In the genomic region with DNA sequence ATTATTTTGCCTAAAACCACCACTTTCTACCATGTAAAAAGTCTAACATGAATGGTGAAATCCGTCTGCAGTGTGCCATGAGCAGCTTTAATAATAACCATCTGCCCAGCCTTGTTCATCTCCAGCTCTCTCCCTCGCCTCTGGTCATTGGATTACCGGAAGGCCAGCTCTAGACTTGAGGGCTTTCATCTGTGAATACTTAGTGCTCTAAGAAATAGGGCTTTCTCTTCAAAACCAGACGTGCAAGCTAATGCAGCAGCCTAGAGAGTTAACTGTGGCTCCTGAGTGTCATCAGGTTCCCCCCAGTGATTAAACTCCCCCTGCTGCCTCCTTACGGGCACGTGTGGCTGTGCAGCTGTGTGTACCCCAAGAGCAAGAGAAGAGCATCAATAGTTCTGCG, we compare ENCODE assay signal across 25 mouse cellular contexts. TPM values are rescaled to one million over a fixed set of nuclear protein-coding genes. Genes with fewer than 3 reads are reported as not detected.
DNase-seq lines count a peak whose midpoint lies in the region; ATAC-seq lines count a peak whose summit lies in the region.
"Had no signal": no experiment of that assay in that cellular context is flagged by ENCODE, and none has a peak within 500 bp of the region (broad histone marks: within the 10 kb centered on the region; RNA-seq: fewer than 3 reads in every experiment).

No protein-coding gene starts in this region.

- H3K4me1 ChIP-seq in embryonic facial prominence, embryonic 10.5 days = peaks cover 34% of the 10 kb centered on the region
- H3K4me1 ChIP-seq in embryonic facial prominence, embryonic 11.5 days (ENCODE audit: control insufficient read depth, insufficient read depth, low read length) = peaks cover 5% of the 10 kb centered on the region; the same call in 1 of the 2 replicates
- H3K4me1 ChIP-seq in embryonic facial prominence, embryonic 14.5 days (ENCODE audit: control insufficient read depth, insufficient read depth, low read length) = peaks cover 5% of the 10 kb centered on the region; the same call in 1 of the 2 replicates
- no peaks in the 10 kb centered on the region for H3K4me1 ChIP-seq in midbrain, embryonic 14.5 days (ENCODE audit: control insufficient read depth, insufficient read depth, low read length)

- H3K27me3 ChIP-seq in embryonic facial prominence, embryonic 10.5 days (replicated peaks; ENCODE audit: low read depth, poor library complexity, severe bottlenecking) = no peaks in the 10 kb centered on the region; the same call in 1 of the 2 replicates
- no peaks in the 10 kb centered on the region for H3K27me3 ChIP-seq in embryonic facial prominence, embryonic 11.5 days (ENCODE audit: control insufficient read depth, insufficient read depth, low read length)
- H3K27me3 ChIP-seq in embryonic facial prominence, embryonic 14.5 days (replicated peaks; ENCODE audit: control insufficient read depth, insufficient read depth, low read length) = no peaks in the 10 kb centered on the region
- H3K27me3 ChIP-seq in midbrain, embryonic 14.5 days (ENCODE audit: control insufficient read depth, insufficient read depth, low read length) = no peaks in the 10 kb centered on the region
- H3K27me3 ChIP-seq: heart, embryonic 13.5 days had no signal

- peak; percentile 58 for DNase-seq in embryonic facial prominence, embryonic 10.5 days (ENCODE audit: low spot score)
- peak; percentile 78 for DNase-seq in embryonic facial prominence, embryonic 11.5 days (ENCODE audit: low spot score)
- DNase-seq in embryonic facial prominence, embryonic 14.5 days (ENCODE audit: low spot score) = peak; percentile 7
- no peak for DNase-seq in midbrain, embryonic 14.5 days
- DNase-seq in spleen, postnatal 10 days (ENCODE audit: low spot score in 2 of 2) = no peak
- no peak for DNase-seq in kidney, postnatal 14 days
- DNase-seq: adrenal gland, adult 2 months; adrenal gland, postnatal 25 days; cerebellum, adult 11-12 months; cerebellum, adult 8-10 months; cerebellum, postnatal 10 days; cerebellum, postnatal 36 days; gastrocnemius, postnatal 25 days; heart, adult 18-20 months; heart, postnatal 14 days; heart, postnatal 4 days had no signal

- no peak overlapping the region for H3K4me3 ChIP-seq in embryonic facial prominence, embryonic 10.5 days
- no peak overlapping the region for H3K4me3 ChIP-seq in embryonic facial prominence, embryonic 11.5 days (ENCODE audit: low read depth, low read length)
- H3K4me3 ChIP-seq in embryonic facial prominence, embryonic 14.5 days (ENCODE audit: low read depth, low read length) = no peak overlapping the region
- no peak overlapping the region for H3K4me3 ChIP-seq in midbrain, embryonic 14.5 days (replicated peaks; ENCODE audit: low read depth, low read length)
- H3K4me3 ChIP-seq: heart, embryonic 10.5 days; heart, embryonic 13.5 days had no signal

- ATAC-seq in embryonic facial prominence, embryonic 11.5 days (replicated peaks; ENCODE audit: insufficient number of reproducible peaks, low FRiP score, low TSS enrichment, low read depth) = 0 out of 2 replicates have a peak, but pooled peaks have one; percentile 11
- ATAC-seq in embryonic facial prominence, embryonic 14.5 days (ENCODE audit: low read depth) = no peak
- no peak for ATAC-seq in midbrain, embryonic 14.5 days (ENCODE audit: low FRiP score, low TSS enrichment)
- ATAC-seq: CD4-positive, CD25-positive, alpha-beta regulatory T cell, adult 4 months; forebrain, embryonic 14.5 days; forebrain, postnatal 0 days; hindbrain, postnatal 0 days; inflammation-experienced regulatory T-cells, adult 6 months; intestine, embryonic 16.5 days had no signal

- WGBS in embryonic facial prominence, embryonic 10.5 days = 49% methylated on average over 7 of the region's 7 CpGs
- 34% methylated on average over 7 of the region's 7 CpGs for WGBS in embryonic facial prominence, embryonic 11.5 days
- WGBS in embryonic facial prominence, embryonic 14.5 days = 34% methylated on average over 7 of the region's 7 CpGs
- 84% methylated on average over 7 of the region's 7 CpGs for WGBS in midbrain, embryonic 14.5 days

- 0 out of 2 replicates have a peak, but pooled peaks cover 3% of the 10 kb centered on the region for H3K9me3 ChIP-seq in embryonic facial prominence, embryonic 10.5 days
- H3K9me3 ChIP-seq in embryonic facial prominence, embryonic 11.5 days (replicated peaks; ENCODE audit: control insufficient read depth, low read length) = no peaks in the 10 kb centered on the region
- H3K9me3 ChIP-seq in embryonic facial prominence, embryonic 14.5 days (ENCODE audit: control insufficient read depth, low read length) = no peaks in the 10 kb centered on the region; the same call in 1 of the 2 replicates
- H3K9me3 ChIP-seq in midbrain, embryonic 14.5 days (ENCODE audit: control insufficient read depth, low read length) = no peaks in the 10 kb centered on the region
- H3K9me3 ChIP-seq: heart, embryonic 10.5 days; heart, embryonic 13.5 days had no signal

- H3K27ac ChIP-seq in embryonic facial prominence, embryonic 10.5 days (replicated peaks) = 0 out of 2 replicates have a peak overlapping the region, but pooled peaks have one; percentile 48
- no peak overlapping the region for H3K27ac ChIP-seq in embryonic facial prominence, embryonic 11.5 days (replicated peaks; ENCODE audit: low read depth, low read length)
- H3K27ac ChIP-seq in embryonic facial prominence, embryonic 14.5 days (replicated peaks; ENCODE audit: low read depth, low read length) = no peak overlapping the region
- no peak overlapping the region for H3K27ac ChIP-seq in midbrain, embryonic 14.5 days (replicated peaks; ENCODE audit: low read depth, low read length)
- H3K27ac ChIP-seq: heart, embryonic 10.5 days; heart, embryonic 13.5 days; hindbrain, embryonic 14.5 days; hindbrain, postnatal 0 days had no signal

- no peak overlapping the region for H3K9ac ChIP-seq in embryonic facial prominence, embryonic 11.5 days (replicated peaks; ENCODE audit: low read length)
- no peak overlapping the region for H3K9ac ChIP-seq in embryonic facial prominence, embryonic 14.5 days (ENCODE audit: low read depth, low read length)
- no peak overlapping the region for H3K9ac ChIP-seq in midbrain, embryonic 14.5 days (replicated peaks; ENCODE audit: low read length)
- H3K9ac ChIP-seq: forebrain, postnatal 0 days; heart, embryonic 13.5 days; hindbrain, embryonic 14.5 days had no signal

- H3K36me3 ChIP-seq in embryonic facial prominence, embryonic 10.5 days (replicated peaks) = no peaks in the 10 kb centered on the region
- H3K36me3 ChIP-seq in embryonic facial prominence, embryonic 11.5 days (replicated peaks; ENCODE audit: control insufficient read depth, insufficient read depth, low read depth, low read length) = no peaks in the 10 kb centered on the region
- H3K36me3 ChIP-seq in embryonic facial prominence, embryonic 14.5 days (ENCODE audit: control insufficient read depth, insufficient read depth, low read length) = no peaks in the 10 kb centered on the region
- no peaks in the 10 kb centered on the region for H3K36me3 ChIP-seq in midbrain, embryonic 14.5 days (ENCODE audit: control insufficient read depth, insufficient read depth, low read length)
- H3K36me3 ChIP-seq: heart, embryonic 10.5 days; heart, embryonic 13.5 days had no signal

- no peak overlapping the region for H3K4me2 ChIP-seq in embryonic facial prominence, embryonic 11.5 days (ENCODE audit: low read depth, low read length)
- no peak overlapping the region for H3K4me2 ChIP-seq in embryonic facial prominence, embryonic 14.5 days (ENCODE audit: low read depth, low read length)
- no peak overlapping the region for H3K4me2 ChIP-seq in midbrain, embryonic 14.5 days (ENCODE audit: low read length)
- H3K4me2 ChIP-seq: heart, embryonic 13.5 days; hindbrain, embryonic 14.5 days had no signal

RNA-seq across cellular contexts. Expression of gene Slco2a1, which starts 25.2 kb away (rescaled TPM):
- 0.69 and 1.2 TPM in 2 replicates for polyA plus RNA-seq in embryonic facial prominence, embryonic 10.5 days (2016; fragmentation: Nextera tagmentation; extraction: Ambion mirVana)
- 1.8 and 2.1 TPM in 2 replicates for polyA plus RNA-seq in embryonic facial prominence, embryonic 11.5 days (2014; fragmentation: Nextera tagmentation; extraction: Ambion mirVana)
- 8.8 and 10.0 TPM in 2 replicates for polyA plus RNA-seq in embryonic facial prominence, embryonic 14.5 days (2014; fragmentation: Nextera tagmentation; extraction: Ambion mirVana)
- 0.88 and 1.5 TPM in 2 replicates for polyA plus RNA-seq in midbrain, embryonic 14.5 days (2014; fragmentation: Nextera tagmentation; extraction: Ambion mirVana)

Comparison
In these comparisons a context has a peak if more than half of its experiments do, and no peak if none do; other contexts are left out.
1. DNase-seq: peak in embryonic facial prominence, embryonic 10.5 days (single experiment), embryonic facial prominence, embryonic 11.5 days (single experiment) and embryonic facial prominence, embryonic 14.5 days (single experiment); none in midbrain, embryonic 14.5 days (single experiment), spleen, postnatal 10 days (0 of 2) and kidney, postnatal 14 days (single experiment).